Mouse (Mus musculus) liver, adult (tissue): ENCODE results near the gene Dock2.

Experiments used
- GATA4 ChIP-seq: IDR thresholded peaks from 2 replicates; pipeline ENCODE4 v1.6.1; 2014; ENCODE audit warnings: mild to moderate bottlenecking, low read length; ENCODE audit not compliant: insufficient replicate concordance

The Dock2 gene

DNA sequence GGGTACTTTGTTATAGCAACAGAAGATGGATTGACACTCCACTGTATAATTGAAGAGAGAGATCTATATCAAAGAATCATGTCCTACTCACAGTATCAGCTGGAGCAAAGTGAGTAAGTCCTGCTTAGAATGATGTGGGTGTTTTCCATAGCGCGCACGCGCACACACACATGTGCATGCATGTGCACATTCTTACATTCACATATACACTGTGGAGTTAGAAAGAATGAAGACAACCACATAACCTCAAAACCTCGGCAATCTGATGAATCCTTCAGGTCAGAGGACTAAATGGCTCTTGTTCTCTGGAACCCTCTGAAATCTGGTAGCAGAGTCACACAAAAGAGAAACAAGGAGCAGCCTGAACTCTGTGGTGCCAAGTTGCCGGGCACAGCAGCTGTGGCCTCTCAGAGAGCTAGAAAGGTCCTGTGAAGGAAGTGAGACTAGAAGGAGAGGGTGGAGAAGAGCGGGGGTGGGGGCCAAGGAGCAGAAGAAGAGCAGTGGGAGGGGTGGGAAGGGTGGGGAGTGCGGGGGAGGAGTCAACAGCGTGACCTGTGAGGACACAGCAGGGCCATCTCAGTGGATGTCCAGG lies 10.3 kb downstream of the Dock2 start:
- no peak for TF ChIP-seq GATA4

DNA sequence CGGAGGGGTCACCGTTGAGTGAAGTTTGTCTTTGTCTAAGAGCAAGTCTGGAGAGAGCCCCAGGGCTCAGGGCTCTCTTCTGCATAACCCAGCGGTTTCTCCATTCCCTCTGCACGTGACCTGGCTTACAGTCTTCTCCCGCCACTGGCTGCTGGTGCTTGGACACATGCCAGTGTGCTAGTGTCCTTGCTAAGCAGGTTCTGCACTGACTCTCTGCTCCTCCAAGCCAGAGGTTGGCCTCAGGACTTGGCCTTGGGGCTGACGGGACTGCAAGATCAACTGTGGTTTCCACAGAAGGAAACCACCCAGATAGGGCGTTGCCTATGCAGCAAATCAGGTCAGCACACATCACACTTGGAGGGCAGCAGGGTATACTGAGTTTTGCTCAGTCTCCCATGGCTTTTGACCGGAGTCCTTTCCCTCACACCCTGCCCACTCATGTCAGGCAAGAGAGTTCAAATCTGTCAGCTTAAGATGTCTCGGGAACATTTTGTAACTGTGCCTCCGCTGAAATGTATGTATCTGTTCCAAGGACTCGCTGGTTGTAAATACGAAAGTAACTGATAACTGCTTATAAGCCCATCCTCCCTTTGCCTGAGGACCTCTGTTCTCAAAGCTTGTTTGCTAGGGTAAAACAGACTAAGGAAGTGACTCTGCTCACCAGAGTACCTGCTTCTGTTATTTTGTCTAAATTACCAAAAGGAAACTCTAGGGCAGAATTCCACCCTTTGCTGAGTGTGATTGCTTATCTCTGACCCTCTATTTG lies 12.3 kb downstream of the Dock2 start:
- TF ChIP-seq GATA4 = no peak

DNA sequence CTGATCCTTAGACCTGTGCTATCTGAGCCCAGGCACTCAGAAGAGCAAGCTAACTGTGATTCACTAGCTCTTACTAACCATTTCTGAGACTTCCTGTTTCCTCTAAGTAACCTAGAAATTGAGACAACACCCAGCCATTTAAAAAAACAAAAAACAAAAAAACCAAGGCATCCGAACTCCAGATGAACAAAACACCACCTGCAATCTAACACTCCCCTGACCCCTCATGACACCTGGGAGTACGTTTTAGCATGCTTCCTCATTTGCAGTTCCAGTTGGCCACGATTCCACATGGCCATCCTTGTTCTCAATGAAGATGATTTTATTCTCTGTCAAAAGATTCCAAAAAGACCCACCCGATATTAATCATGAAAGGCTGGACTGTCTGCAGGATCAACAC lies 13.0 kb downstream of the Dock2 start:
- TF ChIP-seq GATA4 = no peak

DNA sequence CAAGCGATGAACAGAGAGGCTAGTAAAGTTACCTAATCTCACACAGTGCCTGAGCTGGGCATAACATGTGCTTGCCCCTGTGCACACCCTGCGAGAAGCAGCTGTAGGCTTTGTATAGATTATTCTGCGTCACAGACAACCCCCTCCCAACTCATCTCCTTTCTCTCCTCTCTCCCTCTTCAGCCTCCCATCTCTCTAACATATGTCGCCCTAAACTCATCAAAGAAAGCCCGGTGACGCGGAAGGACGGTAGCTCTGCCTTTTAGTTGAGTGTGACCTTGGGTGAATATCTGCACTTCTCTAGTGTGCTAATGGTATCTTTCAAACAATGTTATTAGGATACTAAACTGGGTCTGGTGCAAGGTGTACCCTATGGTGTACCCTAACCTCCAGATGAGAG lies 13.7 kb downstream of the Dock2 start:
- TF ChIP-seq GATA4 = no peak

DNA sequence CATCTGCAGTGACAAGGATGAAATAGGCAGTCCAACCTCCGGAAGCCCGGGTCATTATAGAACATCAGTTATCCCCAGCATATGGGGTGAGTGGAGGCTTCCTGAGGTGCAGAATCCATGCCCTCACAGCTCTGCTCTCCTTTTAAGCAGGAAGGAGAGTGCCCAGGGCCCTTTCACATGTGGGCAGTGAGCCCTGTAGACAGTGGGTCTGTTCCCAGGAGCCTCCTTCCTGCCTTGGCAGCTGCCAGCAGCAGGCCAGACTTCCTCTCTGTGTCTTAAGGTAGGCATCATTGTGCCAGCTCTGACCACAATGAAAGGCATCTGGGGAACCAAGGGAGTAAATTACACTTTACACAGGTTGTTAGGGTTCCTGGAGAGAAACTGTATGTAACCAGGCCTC lies 14.3 kb downstream of the Dock2 start:
- TF ChIP-seq GATA4 = no peak

DNA sequence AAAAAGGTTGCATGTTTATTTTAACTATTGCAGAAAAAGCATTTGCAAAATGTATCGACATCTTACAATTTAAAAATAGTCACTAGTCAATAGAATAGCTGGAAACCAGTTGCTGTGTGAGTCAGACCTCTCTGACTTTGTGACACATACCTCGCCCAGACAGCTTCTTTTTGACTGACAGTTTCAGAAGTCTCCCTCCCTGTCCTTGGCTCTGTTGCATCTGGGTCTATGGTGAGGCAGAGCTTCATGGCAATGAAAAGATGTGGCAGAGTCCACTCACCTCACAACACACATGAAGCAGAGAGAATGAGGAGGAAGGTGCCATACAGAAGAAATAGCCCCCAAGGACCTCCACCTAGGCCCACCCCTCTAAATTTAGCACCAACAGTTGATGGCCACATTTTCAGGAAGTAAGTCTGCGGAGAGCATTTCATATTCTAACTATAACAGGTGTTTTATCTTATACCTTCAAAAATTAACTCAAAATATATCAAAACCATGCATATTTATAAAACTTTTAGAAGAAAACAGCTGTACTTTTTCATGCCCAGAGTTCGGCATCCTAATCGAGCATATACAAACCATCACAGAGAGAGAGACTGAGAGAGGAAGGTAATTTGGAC lies 19.8 kb downstream of the Dock2 start:
- TF ChIP-seq GATA4 = no peak

DNA sequence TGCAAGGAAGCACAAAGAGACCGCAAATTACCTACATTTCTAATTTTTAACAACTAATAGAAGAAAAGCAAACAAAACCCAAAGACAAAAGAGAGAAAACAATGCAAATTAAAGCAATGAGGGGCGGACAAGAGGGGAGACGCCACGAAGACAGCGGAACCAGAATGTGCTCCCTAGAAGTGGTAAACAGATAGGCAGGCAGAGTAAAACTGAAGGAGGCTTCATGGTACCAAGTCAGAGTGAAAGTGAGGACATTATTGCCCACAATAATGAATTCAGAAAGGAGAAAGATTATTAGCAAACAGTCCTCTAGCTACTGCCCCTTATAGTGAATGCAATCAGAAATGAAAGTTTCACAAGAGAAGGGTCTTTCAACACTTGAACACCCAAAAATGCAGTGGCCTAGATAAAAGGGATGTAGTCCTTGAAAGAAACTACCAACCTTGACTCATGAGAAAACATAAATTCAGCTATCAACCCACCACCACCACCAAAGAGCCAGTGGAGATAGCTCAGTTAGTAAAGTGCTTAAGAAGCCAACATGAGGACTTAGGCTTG lies 21.0 kb downstream of the Dock2 start:
- TF ChIP-seq GATA4 = no peak

DNA sequence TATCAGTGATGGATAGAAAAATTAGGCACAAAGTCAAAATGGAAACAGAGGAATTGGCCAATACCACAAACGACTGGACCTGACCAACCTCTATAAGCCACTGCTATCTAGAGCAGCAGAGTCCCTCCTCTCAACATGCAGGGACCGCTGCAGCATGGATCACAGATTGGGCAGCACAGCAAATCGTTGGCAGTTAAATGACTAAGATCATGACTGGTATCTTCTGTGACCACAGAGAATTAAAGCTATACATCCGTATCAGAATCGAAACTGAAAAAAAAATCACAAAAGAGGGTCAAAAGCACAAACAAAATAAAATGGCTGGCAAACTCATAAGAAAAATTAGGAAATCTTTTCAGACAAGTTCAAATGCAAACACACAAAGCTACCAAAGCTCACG lies 21.6 kb downstream of the Dock2 start:
- no peak for TF ChIP-seq GATA4

DNA sequence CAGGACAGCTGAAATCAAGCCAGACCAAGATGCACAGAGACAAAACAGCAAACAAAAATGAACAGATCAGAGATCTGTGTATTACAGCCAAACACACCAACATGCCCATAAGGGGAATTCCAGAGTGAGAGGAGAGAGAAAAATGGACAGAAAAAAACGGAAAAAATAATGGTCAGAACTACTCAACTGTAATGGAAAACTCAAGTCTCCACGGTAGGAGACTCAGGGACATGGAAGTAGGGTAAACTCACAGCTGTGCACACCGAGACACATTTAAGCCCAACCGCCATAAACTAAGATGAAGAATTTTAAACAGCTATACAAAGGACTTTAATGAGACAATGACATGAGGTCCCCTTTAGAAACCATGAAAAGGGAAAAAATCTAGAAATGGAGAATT lies 24.1 kb downstream of the Dock2 start:
- TF ChIP-seq GATA4 = no peak

DNA sequence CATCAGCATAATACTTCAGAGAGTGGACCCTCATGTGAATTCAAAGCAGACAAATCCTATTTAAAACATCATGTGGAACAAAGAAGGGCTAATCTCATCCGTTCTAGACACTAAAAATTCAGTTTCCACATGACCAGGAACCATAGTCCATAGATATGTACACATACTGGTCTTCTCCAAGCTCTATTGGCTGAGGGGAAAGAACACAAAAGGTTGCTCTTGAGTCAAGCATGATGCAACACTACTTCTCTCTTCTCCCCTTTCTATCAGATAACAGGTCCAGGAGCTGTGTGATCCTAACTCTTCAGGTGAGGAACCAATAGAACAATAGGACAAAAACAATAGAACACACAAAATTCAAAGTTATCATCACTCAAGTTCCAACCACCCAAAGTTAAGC lies 42.6 kb downstream of the Dock2 start:
- no peak for TF ChIP-seq GATA4

DNA sequence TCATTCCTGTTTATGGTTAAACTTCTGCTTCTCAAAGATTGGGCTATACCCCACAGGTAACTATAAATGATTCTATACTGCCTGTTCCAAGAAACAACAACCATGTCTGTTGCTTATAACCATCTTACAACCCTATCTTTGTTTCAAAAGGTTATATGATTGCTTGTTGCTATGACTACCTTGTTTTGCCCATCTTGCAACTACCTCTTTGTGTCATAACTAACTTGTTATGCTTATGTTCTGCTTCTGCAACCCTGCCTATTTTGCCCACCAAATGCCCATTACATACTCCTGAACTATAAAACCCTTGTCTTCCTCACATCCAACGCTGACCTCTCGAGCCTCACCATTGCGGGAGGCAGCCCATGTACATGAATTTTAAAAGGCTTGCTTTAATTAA lies 43.9 kb downstream of the Dock2 start:
- no peak for TF ChIP-seq GATA4

DNA sequence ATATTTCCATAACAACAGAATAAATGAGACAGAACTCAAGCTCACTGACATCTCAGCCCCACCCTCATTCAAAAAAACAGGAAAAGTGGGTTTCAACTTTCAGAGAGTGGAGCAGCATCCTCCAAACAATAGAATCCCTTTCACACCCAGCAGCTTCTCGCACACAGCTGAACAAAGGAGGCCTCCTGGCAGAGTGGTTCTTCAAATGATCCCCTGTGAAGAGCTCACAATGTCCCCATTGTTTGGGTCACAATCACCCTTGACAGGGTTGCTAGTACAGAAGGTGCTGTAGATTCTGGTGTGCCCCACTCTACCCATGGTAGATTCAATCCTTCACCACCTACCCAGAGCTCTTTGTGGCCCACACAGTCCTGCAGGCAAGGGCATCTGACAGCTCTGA lies 44.7 kb downstream of the Dock2 start:
- TF ChIP-seq GATA4 = no peak

DNA sequence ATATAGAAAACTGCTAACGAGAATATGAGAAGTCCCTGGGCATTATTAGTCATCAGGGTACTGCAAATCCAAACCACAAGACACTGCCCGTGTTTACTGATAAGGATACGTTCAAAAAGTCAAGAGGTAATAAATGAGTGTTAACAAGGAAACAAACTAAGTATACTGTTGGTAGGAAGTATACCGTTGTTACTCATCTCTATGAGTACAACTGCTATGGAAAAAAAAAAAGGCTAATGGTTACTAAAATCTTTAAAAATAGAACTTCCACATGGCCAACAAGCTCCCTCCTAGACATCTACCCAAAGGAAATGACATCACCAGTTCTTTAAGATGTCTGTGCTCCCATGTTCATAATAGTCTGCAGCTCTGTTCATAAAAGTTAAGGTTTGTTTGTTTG lies 46.5 kb downstream of the Dock2 start:
- TF ChIP-seq GATA4 = no peak

DNA sequence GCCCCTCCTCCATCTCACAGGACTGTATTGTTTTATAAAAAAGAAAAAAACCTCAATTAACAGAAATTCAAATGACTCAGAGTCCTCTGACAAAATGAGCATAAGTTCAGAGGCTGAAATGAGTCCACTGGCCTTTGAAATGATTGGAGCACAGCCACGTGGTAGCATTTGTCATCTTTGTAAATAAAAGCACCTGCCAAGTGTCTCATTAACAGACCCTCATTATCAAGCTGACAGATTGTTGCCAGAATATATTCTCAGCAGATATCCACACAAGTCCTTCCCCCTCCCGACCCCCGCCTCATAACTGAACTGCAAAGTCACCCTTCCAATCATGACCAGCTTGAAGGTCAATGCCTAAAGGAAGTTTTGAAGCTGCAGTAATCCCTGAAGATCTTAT lies 49.7 kb downstream of the Dock2 start:
- TF ChIP-seq GATA4 = no peak

DNA sequence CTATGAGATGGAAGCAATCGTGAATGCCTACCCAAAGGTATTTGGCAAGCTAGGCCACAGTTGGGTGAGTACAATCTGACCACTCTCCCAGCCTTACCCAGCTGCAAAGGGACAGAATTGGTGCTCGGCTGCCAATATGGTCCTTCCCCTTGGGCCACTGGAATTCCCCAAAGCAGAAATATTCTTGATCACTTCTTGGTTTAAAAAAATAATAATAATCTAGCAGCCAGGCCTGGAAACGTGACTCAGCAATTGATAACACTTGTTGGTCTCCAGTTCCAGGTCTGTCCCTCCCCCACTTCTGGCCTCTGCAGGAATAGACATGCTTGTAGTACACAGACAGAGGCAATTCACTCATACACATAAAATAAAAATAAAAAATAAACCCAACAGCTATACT lies 56.2 kb downstream of the Dock2 start:
- TF ChIP-seq GATA4 = no peak

DNA sequence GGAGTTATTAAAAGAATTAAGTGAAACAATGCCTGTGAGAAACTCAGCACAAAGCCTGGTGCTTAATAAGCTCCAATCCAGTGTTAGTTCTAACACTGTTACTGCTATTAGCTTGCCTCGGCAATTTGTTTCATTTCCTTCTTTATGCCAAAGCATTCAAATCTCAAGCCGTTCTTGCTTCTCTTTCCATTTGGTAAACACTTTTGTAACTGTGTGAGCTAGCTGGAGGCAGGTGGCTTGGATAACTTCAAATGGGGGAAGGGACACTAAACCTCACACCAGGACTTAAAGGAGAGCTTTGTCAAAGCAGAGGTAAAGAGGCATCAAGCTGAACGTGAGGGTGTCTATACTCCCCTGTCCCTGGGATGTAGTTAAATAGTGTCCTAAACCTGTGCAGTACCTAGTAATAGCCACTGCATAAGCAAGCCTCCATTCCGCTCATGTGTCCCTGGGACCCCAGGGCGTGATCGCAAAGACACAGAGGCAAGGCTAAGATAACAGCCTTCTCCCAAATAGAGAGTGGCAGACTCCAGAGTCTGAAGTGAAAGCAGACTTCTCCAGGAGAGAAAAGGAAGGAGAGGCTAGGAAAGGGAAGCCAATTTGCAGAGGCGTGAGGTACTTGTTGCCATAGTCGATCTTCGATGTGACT lies 56.9 kb downstream of the Dock2 start:
- no peak for TF ChIP-seq GATA4

DNA sequence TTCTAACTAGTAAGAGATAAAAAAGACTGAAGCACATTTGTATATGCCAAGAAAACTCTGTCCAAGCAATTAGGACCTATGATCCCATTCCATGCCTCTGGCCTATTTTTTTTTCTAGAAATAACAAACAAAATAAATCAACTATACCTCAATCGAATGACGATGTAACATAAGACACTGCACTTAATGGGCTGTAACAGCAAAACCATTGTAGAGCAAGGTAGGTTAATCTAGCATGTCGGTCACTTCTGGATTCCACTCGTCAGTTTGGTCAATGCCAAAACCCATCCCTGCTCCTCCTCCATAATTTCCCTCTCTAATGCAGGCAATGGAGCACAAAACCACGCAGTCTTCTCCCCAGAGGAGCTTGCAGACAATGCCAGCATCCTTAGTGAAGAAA lies 70.3 kb downstream of the Dock2 start:
- no peak for TF ChIP-seq GATA4

DNA sequence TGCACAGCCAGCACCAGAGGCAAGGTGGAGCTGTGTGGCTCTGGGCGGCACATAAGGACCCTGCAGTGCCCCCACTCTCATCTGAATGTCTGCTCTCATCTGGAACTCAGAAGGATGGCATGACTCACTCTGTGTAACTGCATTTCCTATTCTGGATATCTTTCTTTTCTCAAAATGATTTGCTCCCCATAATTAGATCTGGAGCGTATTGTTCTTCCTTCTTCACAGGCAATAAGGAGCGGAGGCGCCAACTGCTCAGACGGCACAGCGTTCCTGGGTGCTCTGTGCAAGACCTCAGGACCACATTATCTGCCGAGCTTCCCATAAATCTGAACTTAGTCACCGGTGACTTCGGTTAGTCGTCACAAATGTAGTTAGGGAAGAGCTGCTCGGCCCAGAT lies 75.4 kb downstream of the Dock2 start:
- TF ChIP-seq GATA4 = no peak
